Mouse (Mus musculus): ENCODE data around the gene Fgfr1op. TPM values are rescaled to one million over a fixed set of nuclear protein-coding genes. Genes with fewer than 3 reads are reported as not detected.
A peak's percentile ranks its signal among the peaks of the same experiment; 100 is the strongest.
"Not testable (repeated sequence)": the region's sequence is repeated elsewhere in the genome, so short reads cannot be mapped to it uniquely, and the experiment has no call there.

Gene Fgfr1op
- polyA plus RNA-seq, 1 experiment from 2014 or later: 65.7 TPM

GRCm38 (mm10) chr17:8158627-8159026 lies 6.7 kb upstream of the Fgfr1op start:
- not testable (repeated sequence) for H3K4me1 ChIP-seq (ENCODE audit: control insufficient read depth, insufficient read depth, low read length); H3K4me3 ChIP-seq (ENCODE audit: low read depth, low read length); H3K27me3 ChIP-seq (ENCODE audit: control insufficient read depth, insufficient read depth, low read length); H3K4me2 ChIP-seq (ENCODE audit: low read depth, low read length); H3K9me3 ChIP-seq (replicated peaks; ENCODE audit: control insufficient read depth, low read length); DNase-seq (ENCODE audit: low spot score); H3K9ac ChIP-seq (replicated peaks; ENCODE audit: low read length); H3K36me3 ChIP-seq (replicated peaks; ENCODE audit: control insufficient read depth, insufficient read depth, low read depth, low read length); ATAC-seq (replicated peaks; ENCODE audit: insufficient number of reproducible peaks, low FRiP score, low TSS enrichment, low read depth); H3K27ac ChIP-seq (replicated peaks; ENCODE audit: low read depth, low read length)
- no CpG with 5 or more reads among the region's 1 CpGs for WGBS

GRCm38 (mm10) chr17:8160969-8161368 lies 4.3 kb upstream of the Fgfr1op start:
- 23% methylated on average over 2 of the region's 3 CpGs for WGBS
- peak; percentile 7 for DNase-seq (ENCODE audit: low spot score)
- not testable (repeated sequence) for H3K4me3 ChIP-seq (ENCODE audit: low read depth, low read length); H3K36me3 ChIP-seq (replicated peaks; ENCODE audit: control insufficient read depth, insufficient read depth, low read depth, low read length); H3K4me1 ChIP-seq (ENCODE audit: control insufficient read depth, insufficient read depth, low read length); H3K27ac ChIP-seq (replicated peaks; ENCODE audit: low read depth, low read length); ATAC-seq (replicated peaks; ENCODE audit: insufficient number of reproducible peaks, low FRiP score, low TSS enrichment, low read depth); H3K27me3 ChIP-seq (ENCODE audit: control insufficient read depth, insufficient read depth, low read length); H3K9ac ChIP-seq (replicated peaks; ENCODE audit: low read length); H3K4me2 ChIP-seq (ENCODE audit: low read depth, low read length); H3K9me3 ChIP-seq (replicated peaks; ENCODE audit: control insufficient read depth, low read length)

- DNase-seq (ENCODE audit: low spot score): not testable (repeated sequence)
- WGBS: under 1% methylated on average over 20 of the region's 42 CpGs
Measured at GRCm38 (mm10) chr17:8165608-8165945, 276 bp downstream of the Fgfr1op start.

GRCm38 (mm10) chr17:8165977-8166376 lies 676 bp downstream of the Fgfr1op start:
- not testable (repeated sequence) for ATAC-seq (replicated peaks; ENCODE audit: insufficient number of reproducible peaks, low FRiP score, low TSS enrichment, low read depth); H3K9ac ChIP-seq (replicated peaks; ENCODE audit: low read length); H3K27ac ChIP-seq (replicated peaks; ENCODE audit: low read depth, low read length); H3K27me3 ChIP-seq (ENCODE audit: control insufficient read depth, insufficient read depth, low read length); H3K4me2 ChIP-seq (ENCODE audit: low read depth, low read length); H3K9me3 ChIP-seq (replicated peaks; ENCODE audit: control insufficient read depth, low read length); DNase-seq (ENCODE audit: low spot score); H3K4me1 ChIP-seq (ENCODE audit: control insufficient read depth, insufficient read depth, low read length); H3K36me3 ChIP-seq (replicated peaks; ENCODE audit: control insufficient read depth, insufficient read depth, low read depth, low read length)
- peak overlapping the region; percentile 44 for H3K4me3 ChIP-seq (ENCODE audit: low read depth, low read length)
- WGBS: under 1% methylated on average over 10 of the region's 11 CpGs

More at GRCm38 (mm10) chr17:8165608-8165945, 276 bp downstream of the Fgfr1op start:
- H3K4me1 ChIP-seq (ENCODE audit: control insufficient read depth, insufficient read depth, low read length); H3K27ac ChIP-seq (replicated peaks; ENCODE audit: low read depth, low read length); H3K9me3 ChIP-seq (replicated peaks; ENCODE audit: control insufficient read depth, low read length); H3K27me3 ChIP-seq (ENCODE audit: control insufficient read depth, insufficient read depth, low read length); H3K36me3 ChIP-seq (replicated peaks; ENCODE audit: control insufficient read depth, insufficient read depth, low read depth, low read length); H3K4me2 ChIP-seq (ENCODE audit: low read depth, low read length): not testable (repeated sequence)
- Histone ChIP-seq H3K9ac (replicated peaks; ENCODE audit: low read length) (peak overlapping the region; percentile 34), H3K4me3 (ENCODE audit: low read depth, low read length) (peak overlapping the region; percentile 44)
- ATAC-seq (replicated peaks; ENCODE audit: insufficient number of reproducible peaks, low FRiP score, low TSS enrichment, low read depth): peak; percentile 70; the same call in 1 of the 2 replicates

GRCm38 (mm10) chr17:8166454-8166853 lies 1.2 kb downstream of the Fgfr1op start:
- not testable (repeated sequence) for ATAC-seq (replicated peaks; ENCODE audit: insufficient number of reproducible peaks, low FRiP score, low TSS enrichment, low read depth); H3K4me2 ChIP-seq (ENCODE audit: low read depth, low read length); H3K9me3 ChIP-seq (replicated peaks; ENCODE audit: control insufficient read depth, low read length); H3K9ac ChIP-seq (replicated peaks; ENCODE audit: low read length); DNase-seq (ENCODE audit: low spot score); H3K4me3 ChIP-seq (ENCODE audit: low read depth, low read length); H3K27ac ChIP-seq (replicated peaks; ENCODE audit: low read depth, low read length); H3K36me3 ChIP-seq (replicated peaks; ENCODE audit: control insufficient read depth, insufficient read depth, low read depth, low read length); H3K4me1 ChIP-seq (ENCODE audit: control insufficient read depth, insufficient read depth, low read length); H3K27me3 ChIP-seq (ENCODE audit: control insufficient read depth, insufficient read depth, low read length)
- 40% methylated on average over 1 of the region's 3 CpGs for WGBS

- WGBS: 94% methylated on average over 5 of the region's 8 CpGs
- not testable (repeated sequence) for H3K27me3 ChIP-seq (ENCODE audit: control insufficient read depth, insufficient read depth, low read length); H3K4me1 ChIP-seq (ENCODE audit: control insufficient read depth, insufficient read depth, low read length); DNase-seq (ENCODE audit: low spot score); H3K9ac ChIP-seq (replicated peaks; ENCODE audit: low read length); H3K4me2 ChIP-seq (ENCODE audit: low read depth, low read length); H3K27ac ChIP-seq (replicated peaks; ENCODE audit: low read depth, low read length); H3K9me3 ChIP-seq (replicated peaks; ENCODE audit: control insufficient read depth, low read length); ATAC-seq (replicated peaks; ENCODE audit: insufficient number of reproducible peaks, low FRiP score, low TSS enrichment, low read depth); H3K36me3 ChIP-seq (replicated peaks; ENCODE audit: control insufficient read depth, insufficient read depth, low read depth, low read length); H3K4me3 ChIP-seq (ENCODE audit: low read depth, low read length)
Measured at GRCm38 (mm10) chr17:8167436-8167835, 2.1 kb downstream of the Fgfr1op start.

GRCm38 (mm10) chr17:8170331-8170730 lies 5.0 kb downstream of the Fgfr1op start:
- ATAC-seq (replicated peaks; ENCODE audit: insufficient number of reproducible peaks, low FRiP score, low TSS enrichment, low read depth): no peak
- no peaks in the 10 kb centered on the region for H3K9me3 ChIP-seq (replicated peaks; ENCODE audit: control insufficient read depth, low read length)
- H3K27me3 ChIP-seq (ENCODE audit: control insufficient read depth, insufficient read depth, low read length): no peaks in the 10 kb centered on the region
- H3K36me3 ChIP-seq (replicated peaks; ENCODE audit: control insufficient read depth, insufficient read depth, low read depth, low read length): peaks cover 5% of the 10 kb centered on the region; the same call in 1 of the 2 replicates
- no peak overlapping the region for H3K4me3 ChIP-seq (ENCODE audit: low read depth, low read length)
- 92% methylated on average over 7 of the region's 7 CpGs for WGBS
- no peak for DNase-seq (ENCODE audit: low spot score)
- no peak overlapping the region for H3K27ac ChIP-seq (replicated peaks; ENCODE audit: low read depth, low read length)
- no peaks in the 10 kb centered on the region for H3K4me1 ChIP-seq (ENCODE audit: control insufficient read depth, insufficient read depth, low read length)
- no peak overlapping the region for H3K4me2 ChIP-seq (ENCODE audit: low read depth, low read length)
- no peak overlapping the region for H3K9ac ChIP-seq (replicated peaks; ENCODE audit: low read length)

GRCm38 (mm10) chr17:8171081-8171480 lies 5.8 kb downstream of the Fgfr1op start:
- H3K4me2 ChIP-seq (ENCODE audit: low read depth, low read length): no peak overlapping the region
- H3K27ac ChIP-seq (replicated peaks; ENCODE audit: low read depth, low read length): no peak overlapping the region
- H3K36me3 ChIP-seq (replicated peaks; ENCODE audit: control insufficient read depth, insufficient read depth, low read depth, low read length): peaks cover 5% of the 10 kb centered on the region; the same call in 1 of the 2 replicates
- H3K9ac ChIP-seq (replicated peaks; ENCODE audit: low read length): no peak overlapping the region
- 79% methylated on average over 4 of the region's 4 CpGs for WGBS
- DNase-seq (ENCODE audit: low spot score) (no peak), ATAC-seq (replicated peaks; ENCODE audit: insufficient number of reproducible peaks, low FRiP score, low TSS enrichment, low read depth) (no peak)
- H3K9me3 ChIP-seq (replicated peaks; ENCODE audit: control insufficient read depth, low read length): no peaks in the 10 kb centered on the region
- no peak overlapping the region for H3K4me3 ChIP-seq (ENCODE audit: low read depth, low read length)
- no peaks in the 10 kb centered on the region for H3K4me1 ChIP-seq (ENCODE audit: control insufficient read depth, insufficient read depth, low read length)
- H3K27me3 ChIP-seq (ENCODE audit: control insufficient read depth, insufficient read depth, low read length): no peaks in the 10 kb centered on the region

Data from embryonic facial prominence, embryonic 11.5 days (tissue).